Mouse (Mus musculus) erythroblast, adult 5-6 weeks (primary cell): Measurements from ENCODE around the gene Olfr1367. TPM values are rescaled to one million over a fixed set of nuclear protein-coding genes. Genes with fewer than 3 reads are reported as not detected.

ENCODE experiments used
- ATAC-seq: replicated peaks from 2 replicates; pipeline ENCODE4 v1.8.0; 2016; ENCODE audit warnings: moderate number of reproducible peaks, mild to moderate bottlenecking, moderate TSS enrichment, inconsistent platforms; ENCODE audit not compliant: poor library complexity, low FRiP score, severe bottlenecking
- total RNA-seq, 2 experiments: library from RNA; stranded (forward) in 1 of 2; stranded (reverse) in 1 of 2; fragments of 150-400 nt in 1 of 2; fragments of 200-764, 138-1000 nt in 1 of 2; gene quantifications; 2 replicates each; pipeline versions ENCODE4 v1.2.3 to v1.2.4; 2015 to 2017; ENCODE audit warnings: low replicate concordance in 2 of 2

Gene Olfr1367
- not detected in 2 replicates for total RNA-seq (2015; ENCODE audit: low replicate concordance)
- not detected in 2 replicates for total RNA-seq (2017; ENCODE audit: low replicate concordance)

DNA sequence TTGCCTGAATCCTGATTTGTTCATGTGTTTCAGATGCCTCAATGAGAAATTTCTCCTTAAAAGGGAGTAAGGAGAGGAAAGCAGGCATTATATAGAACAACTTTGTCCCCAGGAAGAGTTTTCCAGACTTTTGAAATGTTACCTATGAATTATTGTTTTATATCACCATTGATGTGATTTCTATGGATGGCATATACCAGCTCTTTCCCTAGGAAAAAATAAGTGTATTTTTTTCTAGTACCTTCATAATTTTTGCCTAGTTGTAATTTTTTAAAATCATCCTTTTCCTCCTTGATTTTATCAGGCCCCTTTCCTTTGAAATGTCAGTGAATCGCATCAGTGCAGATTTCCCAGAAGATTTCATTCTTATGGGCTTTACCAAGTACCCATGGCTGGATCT, at the start of gene Olfr1367:
Gene Olfr1367, plus strand, starts transcription at position 301 of the 400 bp plus-strand sequence.
- no peak for ATAC-seq

DNA sequence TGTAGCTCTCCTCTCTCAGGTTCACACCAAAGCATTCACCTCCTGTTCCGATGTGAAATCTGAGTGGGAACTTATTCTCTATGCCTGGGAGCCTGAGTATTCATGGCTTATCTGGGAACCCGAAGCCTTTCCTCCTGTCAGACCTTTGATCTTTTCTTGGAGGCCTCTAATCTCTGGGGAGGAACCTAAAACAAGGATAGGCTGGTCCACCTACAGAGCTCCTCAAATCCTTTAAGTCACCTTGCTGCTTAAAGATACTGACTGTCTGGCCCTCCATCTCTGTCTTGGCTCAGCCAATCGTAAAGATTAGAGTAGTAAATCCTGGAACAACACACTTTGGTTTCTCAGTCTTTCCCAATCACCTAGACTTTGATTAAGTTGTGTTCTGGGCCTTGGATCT, 48.2 kb upstream of the Olfr1367 start:
- no peak for ATAC-seq

DNA sequence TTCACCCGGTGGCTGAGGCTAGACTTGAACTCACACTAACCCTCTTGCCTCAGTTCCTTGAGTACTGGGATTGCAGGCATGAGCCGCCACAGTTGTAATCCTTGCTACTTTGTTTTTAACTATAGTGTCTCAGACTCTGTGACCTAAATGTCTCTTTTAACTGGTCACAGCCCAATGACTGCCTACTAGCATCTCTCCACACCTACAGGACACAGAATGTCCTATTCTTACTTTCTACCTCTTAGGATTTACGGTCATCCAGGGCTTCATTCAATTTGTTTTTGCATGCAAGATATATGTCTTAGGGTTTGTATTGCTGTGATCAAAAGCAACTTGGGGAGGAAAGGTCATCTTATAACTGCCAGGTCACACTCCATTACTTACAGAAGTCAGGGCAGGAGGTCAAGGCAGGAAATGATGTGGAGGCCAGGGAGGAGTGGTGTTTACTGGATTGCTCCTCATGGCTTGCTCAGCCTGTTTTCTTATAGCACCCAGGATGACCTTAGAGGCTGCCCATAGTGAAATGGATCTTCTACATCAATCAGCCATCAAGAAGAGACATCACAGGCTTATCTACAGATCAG, 42.1 kb upstream of the Olfr1367 start:
- ATAC-seq = no peak

DNA sequence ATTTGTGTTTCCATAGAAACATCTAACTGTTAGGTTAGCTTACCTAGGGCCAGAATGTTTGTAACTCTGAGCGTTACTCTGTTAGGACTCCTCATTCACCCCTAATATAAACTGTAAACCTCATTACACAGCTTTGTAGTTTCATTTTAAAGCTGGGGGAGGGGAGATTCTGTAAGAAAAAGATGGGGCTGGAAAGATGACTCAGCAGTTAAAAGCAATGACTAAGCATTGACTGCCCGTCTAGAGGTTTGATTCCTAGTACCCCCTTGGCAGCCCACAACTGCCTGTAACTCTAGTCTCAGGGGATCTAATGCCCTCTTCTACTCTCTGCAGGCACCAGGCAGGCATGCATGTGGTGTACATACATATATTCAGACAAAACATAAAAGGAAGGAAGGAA, 36.9 kb upstream of the Olfr1367 start:
- no peak for ATAC-seq

- no peak for ATAC-seq
These were observed 34.8 kb upstream of the Olfr1367 start, which contains the start of gene Gpx6 for GRCm38 (mm10) chr13:21311926-21312325. Gpx6 (plus strand) TSS chr13:21312125.

DNA sequence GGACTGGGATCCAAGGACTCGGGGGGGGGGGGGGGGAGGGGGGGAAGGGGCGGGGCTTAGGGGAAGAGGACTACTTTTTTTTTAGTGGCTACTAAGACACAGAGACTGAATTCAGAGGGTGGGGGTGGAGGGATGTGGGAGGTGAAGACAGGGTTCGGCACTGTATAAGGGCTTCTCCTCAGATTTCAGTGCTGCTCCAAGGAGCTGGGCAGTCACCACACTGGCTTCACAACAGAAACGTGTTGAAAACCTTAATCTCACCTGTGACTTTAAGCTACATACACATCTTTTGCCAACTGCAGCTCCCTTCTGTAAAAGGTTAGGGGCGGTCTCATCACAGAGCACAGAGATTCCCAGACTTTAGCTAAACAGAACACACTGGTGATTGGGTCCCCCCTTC, 33.9 kb upstream of the Olfr1367 start:
- no peak for ATAC-seq

DNA sequence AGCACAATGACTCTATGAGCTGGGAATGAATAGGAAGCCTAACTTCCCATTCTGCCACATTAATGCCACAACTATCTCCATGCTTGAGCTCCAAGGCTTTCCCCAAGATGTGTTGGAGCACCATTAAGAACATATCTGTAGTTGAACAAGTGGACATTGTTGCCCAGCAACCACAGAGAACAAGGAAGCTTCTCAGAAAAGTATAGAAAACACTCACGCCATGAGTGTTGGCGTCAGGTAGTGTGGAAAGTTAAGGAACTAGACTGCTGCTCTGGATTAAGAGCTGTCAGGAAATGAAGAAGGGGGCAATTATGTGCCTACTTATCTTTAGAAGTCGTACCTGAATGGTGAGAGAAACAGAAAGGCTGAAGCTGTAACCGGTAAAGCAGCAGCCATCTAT, 32.8 kb upstream of the Olfr1367 start:
- ATAC-seq = no peak

DNA sequence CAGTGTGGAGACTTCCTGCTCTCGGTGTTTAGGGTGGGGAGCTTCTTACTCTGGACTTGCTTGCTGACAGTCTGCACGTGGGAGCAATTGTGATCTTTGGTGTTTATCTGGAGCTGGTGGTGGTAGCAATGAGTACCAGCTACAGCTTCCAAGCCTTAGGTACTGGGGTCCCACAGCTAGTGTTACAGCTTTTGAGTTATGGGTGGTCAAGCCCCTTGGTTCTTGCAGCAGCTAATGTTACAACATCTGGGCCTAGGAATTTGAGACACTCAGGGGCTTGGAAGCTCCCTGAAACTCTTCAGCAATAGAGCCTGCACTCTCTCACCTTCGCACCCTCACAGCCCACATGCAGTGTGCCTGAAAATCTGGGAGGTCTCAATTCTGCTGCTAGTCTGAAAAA, 26.4 kb upstream of the Olfr1367 start:
- ATAC-seq = no peak

- ATAC-seq = no peak
These were observed 24.7 kb upstream of the Olfr1367 start for GRCm38 (mm10) chr13:21321890-21322494.

- no peak for ATAC-seq
These were observed 24.0 kb upstream of the Olfr1367 start for GRCm38 (mm10) chr13:21322509-21323375.

- ATAC-seq = no peak
These were observed 23.3 kb upstream of the Olfr1367 start for GRCm38 (mm10) chr13:21323405-21323804.

DNA sequence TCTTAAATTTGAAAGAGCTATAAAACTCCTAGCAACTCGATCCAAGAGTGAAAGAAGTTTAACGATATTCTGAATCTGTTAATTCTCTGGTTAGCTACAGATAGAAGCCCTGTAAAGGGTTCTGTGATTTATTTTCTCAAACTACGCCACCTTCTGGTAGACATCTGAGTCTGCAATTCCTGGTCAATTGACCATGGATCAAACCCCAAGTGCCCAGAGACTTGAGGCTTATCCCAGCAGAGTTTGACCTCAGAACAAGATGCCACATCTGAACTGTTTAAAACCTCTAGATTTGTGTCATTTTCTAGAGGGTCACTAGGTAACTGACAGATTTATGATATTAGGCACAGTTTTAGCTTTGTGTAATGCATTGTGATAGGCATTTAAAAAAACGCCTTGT, 20.5 kb upstream of the Olfr1367 start:
- ATAC-seq = no peak

DNA sequence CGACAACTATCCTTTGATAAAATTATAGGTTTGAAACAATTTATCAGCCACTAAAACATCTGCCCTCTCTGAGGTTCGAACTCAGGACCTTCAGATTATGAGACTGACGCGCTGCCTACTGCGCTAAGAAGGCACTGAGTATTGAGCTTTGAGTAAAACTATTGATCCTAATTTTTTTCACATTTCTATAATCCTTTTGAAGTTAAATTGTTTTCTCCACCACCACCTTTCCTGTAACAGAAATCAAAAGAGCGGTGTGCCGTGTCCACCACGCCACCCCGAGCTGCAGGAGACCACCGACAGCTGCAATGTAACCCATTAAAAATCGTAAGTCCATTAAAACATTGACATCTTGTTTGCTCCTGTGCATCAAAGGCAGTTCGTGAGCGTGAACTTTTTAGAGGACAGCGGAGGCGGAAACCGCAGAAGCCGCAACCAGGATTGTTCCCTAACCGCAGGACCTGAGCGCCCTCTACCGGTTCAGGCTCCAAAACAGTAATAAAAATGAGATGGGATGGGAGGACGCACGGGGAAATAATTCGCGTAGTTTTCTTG, 20.0 kb upstream of the Olfr1367 start:
- ATAC-seq = no peak

GRCm38 (mm10) chr13:21327424-21327823, 19.3 kb upstream of the Olfr1367 start:
- no peak for ATAC-seq

GRCm38 (mm10) chr13:21350593-21350992, 3.9 kb downstream of the Olfr1367 start:
- ATAC-seq = no peak

GRCm38 (mm10) chr13:21362621-21363248, 16.0 kb downstream of the Olfr1367 start, which contains the start of gene Zscan12:
Zscan12 (plus strand) TSS chr13:21362820.
- ATAC-seq = peak; percentile 99

DNA sequence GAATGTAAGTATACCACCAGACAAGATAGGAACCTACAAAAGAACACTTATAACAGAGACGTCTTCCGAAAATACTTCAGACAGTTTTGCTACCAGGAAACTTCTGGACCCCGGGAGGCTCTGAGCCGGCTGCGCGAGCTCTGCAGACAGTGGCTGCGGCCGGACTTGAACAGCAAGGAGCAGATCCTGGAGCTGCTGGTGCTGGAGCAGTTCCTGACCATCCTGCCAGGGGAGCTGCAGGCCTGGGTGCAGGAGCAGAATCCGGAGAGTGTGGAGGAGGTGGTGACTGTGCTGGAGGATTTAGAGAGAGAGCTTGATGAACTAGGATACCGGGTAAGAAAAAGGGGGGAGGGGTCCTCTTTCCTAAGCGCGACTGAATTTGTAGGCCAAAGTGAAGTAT, 17.0 kb downstream of the Olfr1367 start:
- no peak for ATAC-seq

DNA sequence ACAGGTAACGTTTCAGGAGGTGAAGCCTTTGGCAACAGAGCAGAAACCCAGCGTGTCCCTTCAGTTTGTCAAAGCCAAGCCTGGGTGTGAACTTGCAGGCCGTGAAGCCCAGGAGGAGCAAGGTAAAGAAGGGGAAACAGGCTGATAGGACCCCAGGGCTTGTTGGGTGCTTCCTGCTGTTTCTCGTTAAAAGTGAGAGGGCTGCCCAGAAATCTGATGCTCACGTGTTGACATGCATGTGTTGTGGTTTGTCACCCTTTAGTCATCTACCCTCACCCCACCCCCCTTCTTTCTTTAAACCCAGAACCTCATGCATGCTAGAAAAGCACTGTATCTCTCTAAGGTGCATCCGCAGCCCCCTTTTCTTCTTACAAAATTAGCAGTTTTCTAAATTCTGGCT, 19.9 kb downstream of the Olfr1367 start:
- ATAC-seq = no peak

DNA sequence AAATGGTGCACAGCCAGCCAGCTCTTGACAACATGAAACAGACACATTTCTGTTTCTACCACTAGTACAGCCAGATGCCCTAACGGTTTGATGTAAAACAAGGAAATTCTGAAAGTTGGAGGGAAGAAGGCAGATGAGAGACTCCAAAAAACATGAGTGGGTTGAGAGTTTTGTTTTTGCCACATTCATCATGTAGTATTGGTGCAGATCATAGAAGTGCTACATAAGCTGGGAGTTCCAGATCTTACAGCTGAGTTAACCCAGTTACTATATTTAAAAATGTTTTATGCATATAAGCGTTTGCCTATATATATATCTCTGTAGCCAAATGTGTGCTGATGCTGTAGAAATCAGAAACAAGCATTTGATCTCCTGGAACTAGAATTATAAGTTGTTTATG, 26.0 kb downstream of the Olfr1367 start:
- no peak for ATAC-seq

GRCm38 (mm10) chr13:21377773-21378172, 31.1 kb downstream of the Olfr1367 start:
- ATAC-seq = no peak
